Mouse (Mus musculus) liver, postnatal 0 days (tissue): Measurements from ENCODE around the gene Abcb4. TPM values are rescaled to one million over a fixed set of nuclear protein-coding genes. Genes with fewer than 3 reads are reported as not detected.

Experiments
- polyA plus RNA-seq: library from polyadenylated mRNA; unstranded; fragments of >200 nt; fragmentation: Nextera tagmentation; extraction: Ambion mirVana; gene quantifications from 2 replicates; pipeline ENCODE4 v1.2.1, GENCODE M21; 2015

Gene Abcb4
- polyA plus RNA-seq, 1 experiment from 2014 or later = 75.6 TPM

Other genes with a start within 250 kb of the Abcb4 start
- 1.9 and 2.0 TPM in 2 replicates for gene Abcb1a, start 233.6 kb upstream of the Abcb4 start, polyA plus RNA-seq
- 0.58 and 0.99 TPM in 2 replicates for gene Abcb1b, start 95.6 kb upstream of the Abcb4 start, polyA plus RNA-seq
- 255 and 267 TPM in 2 replicates for gene Crot, start 103.6 kb downstream of the Abcb4 start, polyA plus RNA-seq
- 50.9 and 56.7 TPM in 2 replicates for gene Tmem243, start 207.0 kb downstream of the Abcb4 start, polyA plus RNA-seq